Mouse (Mus musculus): ENCODE results near the gene Dnah3.

The Dnah3 gene

GRCm38 (mm10) chr7:119965651-119966395 is 129.3 kb downstream of the Dnah3 start:
- in situ Hi-C loops (cut with MboI; ENCODE audit: low pct_unique_long_range_greater_than_20kb in 1 of 2, low sequenced_read_pairs in 2 of 2, unreplicated experiment in 1 of 2) = no loop called here

- in situ Hi-C loops (cut with MboI; ENCODE audit: low pct_unique_long_range_greater_than_20kb in 1 of 2, low sequenced_read_pairs in 2 of 2, unreplicated experiment in 1 of 2) = no loop called here
These were observed 129.9 kb downstream of the Dnah3 start for GRCm38 (mm10) chr7:119965205-119965604.

GRCm38 (mm10) chr7:119961107-119961506 is 134.0 kb downstream of the Dnah3 start:
- in situ Hi-C loops (cut with MboI; ENCODE audit: low pct_unique_long_range_greater_than_20kb in 1 of 2, low sequenced_read_pairs in 2 of 2, unreplicated experiment in 1 of 2) = no loop called here

- in situ Hi-C loops (cut with MboI; ENCODE audit: low pct_unique_long_range_greater_than_20kb in 1 of 2, low sequenced_read_pairs in 2 of 2, unreplicated experiment in 1 of 2) = no loop called here
These were observed 134.5 kb downstream of the Dnah3 start for GRCm38 (mm10) chr7:119960546-119960945.

GRCm38 (mm10) chr7:119960006-119960405 is 135.1 kb downstream of the Dnah3 start:
- in situ Hi-C loops (cut with MboI; ENCODE audit: low pct_unique_long_range_greater_than_20kb in 1 of 2, low sequenced_read_pairs in 2 of 2, unreplicated experiment in 1 of 2) = no loop called here

- in situ Hi-C loops (cut with MboI; ENCODE audit: low pct_unique_long_range_greater_than_20kb in 1 of 2, low sequenced_read_pairs in 2 of 2, unreplicated experiment in 1 of 2) = no loop called here
These were observed 135.6 kb downstream of the Dnah3 start for GRCm38 (mm10) chr7:119959491-119959890.

- in situ Hi-C loops (cut with MboI; ENCODE audit: low pct_unique_long_range_greater_than_20kb in 1 of 2, low sequenced_read_pairs in 2 of 2, unreplicated experiment in 1 of 2) = no loop called here
These were observed 136.0 kb downstream of the Dnah3 start for GRCm38 (mm10) chr7:119959091-119959490.

GRCm38 (mm10) chr7:119957421-119957820 is 137.7 kb downstream of the Dnah3 start:
- in situ Hi-C loops (cut with MboI; ENCODE audit: low pct_unique_long_range_greater_than_20kb in 1 of 2, low sequenced_read_pairs in 2 of 2, unreplicated experiment in 1 of 2) = no loop called here

- in situ Hi-C loops (cut with MboI; ENCODE audit: low pct_unique_long_range_greater_than_20kb in 1 of 2, low sequenced_read_pairs in 2 of 2, unreplicated experiment in 1 of 2) = no loop called here
These were observed 141.0 kb downstream of the Dnah3 start for GRCm38 (mm10) chr7:119954047-119954446.

GRCm38 (mm10) chr7:119941569-119941968 is 153.5 kb downstream of the Dnah3 start:
- in situ Hi-C loops (cut with MboI; ENCODE audit: low pct_unique_long_range_greater_than_20kb in 1 of 2, low sequenced_read_pairs in 2 of 2, unreplicated experiment in 1 of 2) = no loop called here

- in situ Hi-C loops (cut with MboI; ENCODE audit: low pct_unique_long_range_greater_than_20kb in 1 of 2, low sequenced_read_pairs in 2 of 2, unreplicated experiment in 1 of 2) = no loop called here
These were observed 158.0 kb downstream of the Dnah3 start for GRCm38 (mm10) chr7:119937036-119937435.

- in situ Hi-C loops (cut with MboI; ENCODE audit: low pct_unique_long_range_greater_than_20kb in 1 of 2, low sequenced_read_pairs in 2 of 2, unreplicated experiment in 1 of 2) = no loop called here
These were observed 158.8 kb downstream of the Dnah3 start for GRCm38 (mm10) chr7:119936321-119936720.

GRCm38 (mm10) chr7:119928783-119929440 is 166.2 kb downstream of the Dnah3 start:
- in situ Hi-C loops (cut with MboI; ENCODE audit: low pct_unique_long_range_greater_than_20kb in 1 of 2, low sequenced_read_pairs in 2 of 2, unreplicated experiment in 1 of 2) = no loop called here

GRCm38 (mm10) chr7:119921054-119921453 is 174.0 kb downstream of the Dnah3 start:
- in situ Hi-C loops (cut with MboI; ENCODE audit: low pct_unique_long_range_greater_than_20kb in 1 of 2, low sequenced_read_pairs in 2 of 2, unreplicated experiment in 1 of 2) = no loop called here

GRCm38 (mm10) chr7:119920457-119920856 is 174.6 kb downstream of the Dnah3 start:
- in situ Hi-C loops (cut with MboI; ENCODE audit: low pct_unique_long_range_greater_than_20kb in 1 of 2, low sequenced_read_pairs in 2 of 2, unreplicated experiment in 1 of 2) = no loop called here

GRCm38 (mm10) chr7:119911727-119912126 is 183.4 kb downstream of the Dnah3 start:
- in situ Hi-C loops (cut with MboI; ENCODE audit: low pct_unique_long_range_greater_than_20kb in 1 of 2, low sequenced_read_pairs in 2 of 2, unreplicated experiment in 1 of 2) = no loop called here

- in situ Hi-C loops (cut with MboI; ENCODE audit: low pct_unique_long_range_greater_than_20kb in 1 of 2, low sequenced_read_pairs in 2 of 2, unreplicated experiment in 1 of 2) = no loop called here
These were observed 188.4 kb downstream of the Dnah3 start for GRCm38 (mm10) chr7:119906523-119907215.

- in situ Hi-C loops (cut with MboI; ENCODE audit: low pct_unique_long_range_greater_than_20kb in 1 of 2, low sequenced_read_pairs in 2 of 2, unreplicated experiment in 1 of 2) = no loop called here
These were observed 195.6 kb downstream of the Dnah3 start for GRCm38 (mm10) chr7:119899386-119900057.

- in situ Hi-C loops (cut with MboI; ENCODE audit: low pct_unique_long_range_greater_than_20kb in 1 of 2, low sequenced_read_pairs in 2 of 2, unreplicated experiment in 1 of 2) = no loop called here
These were observed 196.7 kb downstream of the Dnah3 start for GRCm38 (mm10) chr7:119898247-119898856.

Data from mouse embryonic stem cell (cell line).